Mouse (Mus musculus) intestine, postnatal 0 days (tissue): ENCODE results near the gene Ankrd36. TPM values are rescaled to one million over a fixed set of nuclear protein-coding genes. Genes with fewer than 3 reads are reported as not detected.

Experiments used
- ATAC-seq: fragments of 200-750 bp; cut with Nextera tagmentation; 2 replicates; pipeline ENCODE4 v1.8.0; 2017; ENCODE audit warnings: mild to moderate bottlenecking, moderate TSS enrichment, moderate library complexity
- H3K27ac ChIP-seq: fragments of 300-500 bp; sonication (generic); 2 replicates; pipeline ENCODE4 v1.5.1; 2014; ENCODE audit warnings: mild to moderate bottlenecking, low read depth, low read length, moderate library complexity
- H3K27me3 ChIP-seq: fragments of 300-500 bp; sonication (generic); replicated peaks from 2 replicates; pipeline ENCODE4 v1.6.1; 2014; ENCODE audit warnings: low read length, mixed read lengths; ENCODE audit not compliant: control insufficient read depth, insufficient read depth
- H3K36me3 ChIP-seq: fragments of 300-500 bp; sonication (generic); 2 replicates; pipeline ENCODE4 v1.6.1; 2014; ENCODE audit warnings: mild to moderate bottlenecking, moderate library complexity; ENCODE audit not compliant: control insufficient read depth, insufficient read depth
- H3K4me1 ChIP-seq: fragments of 300-500 bp; sonication (generic); replicated peaks from 2 replicates; pipeline ENCODE4 v1.6.1; 2014; ENCODE audit warnings: antibody characterized with exemption, low read length, mixed read lengths; ENCODE audit not compliant: control insufficient read depth, insufficient read depth
- H3K4me2 ChIP-seq: fragments of 300-500 bp; sonication (generic); replicated peaks from 2 replicates; pipeline ENCODE4 v1.6.1; 2014; ENCODE audit warnings: low read depth, mild to moderate bottlenecking, moderate library complexity
- H3K4me3 ChIP-seq: fragments of 300-500 bp; sonication (generic); 2 replicates; pipeline ENCODE4 v1.5.1; 2014; ENCODE audit warnings: low read depth, low read length
- H3K9ac ChIP-seq: fragments of 300-500 bp; sonication (generic); 2 replicates; pipeline ENCODE4 v1.6.1; 2014; ENCODE audit warnings: mild to moderate bottlenecking, low read depth, low read length
- H3K9me3 ChIP-seq: fragments of 300-500 bp; sonication (generic); 2 replicates; pipeline ENCODE4 v1.6.1; 2016; ENCODE audit warnings: mixed run types; ENCODE audit not compliant: control insufficient read depth
- CTCF ChIP-seq: sonication (generic); IDR thresholded peaks from 2 replicates; pipeline ENCODE4 v1.5.1; 2016; ENCODE audit warnings: low read depth, mild to moderate bottlenecking, control low read depth, antibody characterized with exemption, moderate library complexity
- WGBS: fragments of 180-500 bp; shearing (Covaris S2); extraction: QIAGEN DNeasy Blood & Tissue Kit; methylation state at CpG from one replicate; pipeline ENCODE4 v1.1.7; 2014; 5-methylcytosine and 5-hydroxymethylcytosine counted together
- polyA plus RNA-seq: library from polyadenylated mRNA; unstranded; fragments of >200 nt; fragmentation: Nextera tagmentation; extraction: Ambion mirVana; gene quantifications from 2 replicates; pipeline ENCODE4 v1.2.1, GENCODE M21; 2015

Gene Ankrd36
- polyA plus RNA-seq, 1 experiment from 2014 or later: not detected

GRCm38 (mm10) chr11:5562625-5563268 lies 6.7 kb upstream of the Ankrd36 start:
- H3K9me3 ChIP-seq: no peaks in the 10 kb centered on the region
- no peak overlapping the region for H3K4me2 ChIP-seq
- TF ChIP-seq CTCF: no peak
- no peak for ATAC-seq
- H3K4me3 ChIP-seq: no peak overlapping the region
- 38% methylated on average over 9 of the region's 9 CpGs for WGBS
- no peaks in the 10 kb centered on the region for H3K36me3 ChIP-seq
- H3K4me1 ChIP-seq: no peaks in the 10 kb centered on the region
- no peaks in the 10 kb centered on the region for H3K27me3 ChIP-seq
- no peak overlapping the region for H3K9ac ChIP-seq
- no peak overlapping the region for H3K27ac ChIP-seq

GRCm38 (mm10) chr11:5563898-5564297 lies 5.6 kb upstream of the Ankrd36 start:
- H3K4me2 ChIP-seq: no peak overlapping the region
- TF ChIP-seq CTCF: no peak
- no peak overlapping the region for H3K4me3 ChIP-seq
- 73% methylated on average over 6 of the region's 6 CpGs for WGBS
- no peaks in the 10 kb centered on the region for H3K4me1 ChIP-seq
- no peaks in the 10 kb centered on the region for H3K36me3 ChIP-seq
- no peaks in the 10 kb centered on the region for H3K27me3 ChIP-seq
- H3K27ac ChIP-seq: no peak overlapping the region
- H3K9ac ChIP-seq: no peak overlapping the region
- H3K9me3 ChIP-seq: no peaks in the 10 kb centered on the region
- ATAC-seq: no peak

- Histone ChIP-seq H3K36me3 (no peaks in the 10 kb centered on the region), H3K4me2 (no peak overlapping the region), H3K4me1 (no peaks in the 10 kb centered on the region), H3K9me3 (no peaks in the 10 kb centered on the region), H3K9ac (no peak overlapping the region), H3K4me3 (no peak overlapping the region), H3K27me3 (no peaks in the 10 kb centered on the region), H3K27ac (no peak overlapping the region)
- 91% methylated on average over 3 of the region's 3 CpGs for WGBS
- no peak for TF ChIP-seq CTCF
- ATAC-seq: no peak
Observed at GRCm38 (mm10) chr11:5565596-5565995, 3.9 kb upstream of the Ankrd36 start.

DNA sequence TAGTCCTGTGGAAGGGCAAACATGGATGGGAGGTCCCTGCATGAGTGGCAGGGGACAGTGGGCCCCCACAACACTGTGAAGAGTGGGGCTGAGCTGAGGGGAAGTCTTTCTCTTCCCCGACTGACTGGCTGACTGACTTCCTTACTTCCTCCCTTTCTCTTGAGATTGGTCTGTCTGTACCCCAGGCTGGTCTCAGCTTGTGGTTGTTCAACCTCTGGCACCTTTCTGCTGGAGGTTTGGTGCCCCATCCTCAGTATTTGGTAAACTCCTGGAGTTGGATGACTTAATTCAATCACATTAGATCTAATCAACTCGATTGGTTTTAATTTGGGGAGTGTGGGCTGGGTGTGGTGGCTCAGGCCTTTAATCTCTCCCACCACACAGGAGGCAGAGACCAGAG lies 3.0 kb upstream of the Ankrd36 start:
- Histone ChIP-seq H3K27ac (no peak overlapping the region), H3K9me3 (no peaks in the 10 kb centered on the region), H3K9ac (no peak overlapping the region), H3K4me1 (no peaks in the 10 kb centered on the region), H3K36me3 (no peaks in the 10 kb centered on the region), H3K4me3 (no peak overlapping the region), H3K27me3 (no peaks in the 10 kb centered on the region), H3K4me2 (no peak overlapping the region)
- WGBS: 60% methylated on average over 2 of the region's 2 CpGs
- ATAC-seq: no peak
- no peak for TF ChIP-seq CTCF

DNA sequence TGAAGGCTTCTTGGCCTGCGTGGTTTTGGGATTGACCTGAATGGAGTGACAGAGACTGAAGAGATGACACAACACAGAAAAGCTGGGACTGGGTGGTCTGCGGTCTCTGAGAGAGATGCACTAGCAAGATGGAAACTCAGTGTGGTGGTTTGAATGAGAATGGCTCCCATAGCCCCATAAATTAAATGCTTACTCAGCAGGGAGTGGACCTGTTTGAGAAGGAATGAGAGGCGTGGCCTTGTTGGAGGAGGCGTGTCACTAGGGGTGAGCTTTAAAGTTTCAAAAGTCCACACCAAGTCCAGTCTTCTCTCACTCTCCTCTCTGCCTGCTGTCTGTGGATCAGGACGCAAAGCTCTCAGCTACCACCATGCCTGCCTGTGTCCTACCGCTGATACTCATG lies 1.8 kb upstream of the Ankrd36 start:
- no peak overlapping the region for H3K9ac ChIP-seq
- TF ChIP-seq CTCF: no peak
- WGBS: 98% methylated on average over 6 of the region's 6 CpGs
- no peak overlapping the region for H3K4me3 ChIP-seq
- no peak overlapping the region for H3K27ac ChIP-seq
- H3K9me3 ChIP-seq: no peaks in the 10 kb centered on the region
- no peak overlapping the region for H3K4me2 ChIP-seq
- no peak for ATAC-seq
- no peaks in the 10 kb centered on the region for H3K27me3 ChIP-seq
- H3K36me3 ChIP-seq: no peaks in the 10 kb centered on the region
- no peaks in the 10 kb centered on the region for H3K4me1 ChIP-seq

DNA sequence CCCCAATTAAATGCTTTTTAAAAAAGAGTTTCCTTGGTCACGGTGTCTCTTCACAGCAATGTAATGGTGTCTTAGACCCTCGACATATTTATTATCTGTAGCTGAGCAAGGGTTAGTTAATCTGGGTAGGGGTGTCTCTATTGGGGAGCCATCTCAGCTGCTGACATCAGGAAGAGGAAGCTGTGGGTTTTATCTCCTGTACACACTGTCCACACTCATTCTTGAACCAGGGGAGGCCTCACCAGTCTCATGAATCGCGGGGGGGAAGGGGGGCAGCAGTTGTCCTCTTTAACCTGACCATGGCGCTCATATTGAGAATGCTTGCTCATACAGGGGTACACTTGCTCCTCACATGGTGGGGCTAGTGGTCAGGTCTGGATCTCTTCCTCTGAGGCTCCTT lies 1.4 kb upstream of the Ankrd36 start:
- Histone ChIP-seq H3K4me1 (no peaks in the 10 kb centered on the region), H3K27me3 (no peaks in the 10 kb centered on the region), H3K27ac (no peak overlapping the region), H3K9ac (no peak overlapping the region), H3K9me3 (no peaks in the 10 kb centered on the region), H3K36me3 (no peaks in the 10 kb centered on the region), H3K4me3 (no peak overlapping the region), H3K4me2 (no peak overlapping the region)
- TF ChIP-seq CTCF: no peak
- WGBS: 92% methylated on average over 5 of the region's 5 CpGs
- ATAC-seq: no peak

DNA sequence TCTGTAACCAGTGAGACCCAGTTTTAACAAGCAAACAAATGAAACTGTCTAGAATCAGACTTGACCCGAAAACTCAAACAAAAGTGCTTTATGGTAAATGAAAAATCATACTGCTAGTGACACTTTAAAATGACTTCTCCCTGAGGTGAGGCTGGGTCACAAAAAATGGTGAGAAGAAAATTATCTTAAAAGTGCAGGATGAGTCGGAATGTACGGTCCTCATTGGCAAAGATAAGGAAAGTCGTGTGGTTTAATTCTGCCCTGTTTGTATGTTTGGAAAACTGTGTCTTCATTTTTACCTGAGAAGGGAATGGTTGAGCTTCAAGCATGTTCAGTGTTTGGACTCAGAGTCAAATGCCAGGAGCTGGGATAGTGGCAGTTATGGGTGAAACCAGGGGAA lies 2.4 kb downstream of the Ankrd36 start:
- 87% methylated on average over 4 of the region's 4 CpGs for WGBS
- Histone ChIP-seq H3K4me3 (no peak overlapping the region), H3K4me2 (no peak overlapping the region), H3K27me3 (no peaks in the 10 kb centered on the region), H3K9ac (no peak overlapping the region), H3K36me3 (no peaks in the 10 kb centered on the region), H3K27ac (no peak overlapping the region), H3K9me3 (no peaks in the 10 kb centered on the region), H3K4me1 (no peaks in the 10 kb centered on the region)
- TF ChIP-seq CTCF: no peak
- ATAC-seq: no peak
